Mouse (Mus musculus) skeletal muscle tissue, adult 2 months (tissue): ENCODE data around the gene Tm6sf1.

Experiments
- DNase-seq: peaks from one replicate; pipeline ENCODE4 v3.0.0-alpha.2; 2012; ENCODE audit warnings: low read depth, low spot score

The Tm6sf1 gene

DNA sequence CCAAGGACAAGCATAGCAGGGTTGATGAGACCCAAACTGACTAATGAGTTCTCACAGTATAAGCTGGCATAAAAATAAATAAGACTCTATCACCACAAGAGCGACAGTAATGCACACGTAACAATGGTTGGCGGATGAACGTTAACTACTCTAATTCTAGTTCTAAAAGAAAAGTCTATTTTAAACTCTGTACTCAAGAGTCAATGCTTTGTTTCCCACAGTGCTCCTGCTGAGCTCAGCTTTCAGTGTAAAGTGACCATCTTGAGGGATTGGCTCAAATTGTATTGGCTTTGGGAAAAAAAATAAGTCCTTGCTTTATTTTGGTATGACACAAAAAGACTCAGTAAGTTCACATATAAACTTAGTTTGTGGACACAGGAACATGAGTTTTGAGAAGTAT, 26.3 kb downstream of the Tm6sf1 start:
- DNase-seq: no peak

DNA sequence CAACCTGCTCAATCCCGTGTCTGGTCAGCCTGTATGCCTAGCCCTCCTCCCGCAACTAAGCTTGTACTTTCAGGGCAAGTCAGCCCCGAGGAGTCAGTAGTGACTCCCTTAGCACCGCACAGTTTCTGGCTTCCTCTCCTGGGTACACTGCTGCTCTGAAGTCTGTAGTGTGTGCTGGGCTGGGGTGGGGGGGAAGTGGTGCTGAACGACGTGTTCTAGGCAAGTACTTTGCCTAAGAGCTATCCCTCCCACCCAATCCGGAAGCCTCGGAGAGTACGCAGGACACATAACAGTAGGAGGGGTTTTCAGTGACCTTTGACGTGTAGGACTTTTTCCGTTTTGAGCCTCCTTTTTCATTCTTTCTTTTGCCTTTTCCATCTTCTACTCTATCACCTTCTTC, 40.6 kb downstream of the Tm6sf1 start:
- DNase-seq: no peak

DNA sequence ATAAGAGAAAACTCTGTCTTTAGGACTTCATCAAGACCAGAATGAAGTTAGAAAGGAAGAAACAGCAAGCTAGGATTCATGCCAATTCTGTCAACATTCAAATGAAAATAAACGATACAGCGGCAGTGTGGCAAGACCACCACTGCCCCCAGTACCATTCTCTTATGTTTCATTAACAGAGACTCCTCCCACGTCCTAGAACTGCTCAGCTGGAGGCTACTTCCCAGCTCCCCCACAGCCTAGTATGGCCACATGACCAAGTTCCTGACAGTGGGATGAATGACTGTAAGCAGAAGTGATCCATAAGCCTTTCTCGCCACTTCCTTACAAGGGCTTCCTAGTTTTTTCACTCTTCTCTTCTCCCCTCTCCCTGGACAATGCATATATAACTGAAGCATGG, 45.3 kb downstream of the Tm6sf1 start:
- no peak for DNase-seq

DNA sequence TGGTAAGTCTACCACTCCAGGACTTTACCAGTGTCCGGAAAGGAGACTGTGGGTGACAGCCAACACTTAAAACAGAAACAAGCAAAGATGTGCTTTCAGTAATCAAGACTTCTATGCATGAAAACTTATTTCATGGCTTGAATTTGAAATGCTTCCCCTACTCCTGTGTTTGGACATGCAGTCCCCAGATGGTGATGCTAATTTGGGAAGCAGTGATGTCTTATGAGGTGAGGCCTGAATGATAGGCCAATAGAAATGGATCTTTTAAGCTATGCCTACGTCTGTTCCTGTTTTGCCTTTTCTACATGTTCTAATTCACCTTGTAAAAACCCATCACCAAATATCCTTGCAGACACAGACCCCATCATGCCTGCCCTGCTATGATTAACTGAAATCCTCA, 46.1 kb downstream of the Tm6sf1 start:
- DNase-seq: no peak

DNA sequence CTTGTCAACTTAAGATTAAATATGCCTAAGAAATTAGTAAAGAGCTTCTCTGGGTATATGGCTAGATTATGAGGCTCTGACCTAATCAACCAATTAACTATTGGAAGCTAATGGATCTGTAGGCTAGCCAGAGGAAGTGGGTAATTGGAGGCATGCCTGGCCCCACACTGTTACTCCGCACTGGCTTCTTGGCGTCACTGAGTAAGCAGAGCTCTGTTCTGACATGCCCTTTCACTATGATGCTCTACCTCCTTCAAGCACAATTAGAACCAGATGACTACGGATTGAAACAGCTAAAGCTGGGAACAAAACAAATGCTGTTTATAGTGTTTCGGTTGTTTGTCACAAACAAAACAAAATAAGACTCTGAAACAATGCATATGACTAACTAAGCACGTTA, 59.5 kb downstream of the Tm6sf1 start:
- no peak for DNase-seq

DNA sequence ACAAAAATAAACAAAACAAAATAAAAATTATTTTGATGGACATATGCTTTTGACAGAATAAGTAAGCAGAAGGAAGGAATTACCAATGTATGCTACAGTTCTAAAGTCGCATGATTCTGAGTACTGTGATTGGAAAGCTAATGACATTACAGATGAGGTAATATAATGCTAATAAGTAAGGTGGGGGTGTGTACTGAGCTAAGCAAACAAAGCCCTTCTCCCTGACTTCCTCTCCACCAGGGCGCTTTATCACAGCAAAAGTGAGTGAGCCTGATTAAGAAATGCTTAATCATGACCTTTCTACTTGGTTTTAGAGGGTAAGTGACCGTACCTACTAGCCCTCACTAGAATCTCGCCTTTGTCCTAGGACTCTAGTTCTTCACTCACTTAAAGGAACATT, 61.5 kb downstream of the Tm6sf1 start:
- DNase-seq: no peak

DNA sequence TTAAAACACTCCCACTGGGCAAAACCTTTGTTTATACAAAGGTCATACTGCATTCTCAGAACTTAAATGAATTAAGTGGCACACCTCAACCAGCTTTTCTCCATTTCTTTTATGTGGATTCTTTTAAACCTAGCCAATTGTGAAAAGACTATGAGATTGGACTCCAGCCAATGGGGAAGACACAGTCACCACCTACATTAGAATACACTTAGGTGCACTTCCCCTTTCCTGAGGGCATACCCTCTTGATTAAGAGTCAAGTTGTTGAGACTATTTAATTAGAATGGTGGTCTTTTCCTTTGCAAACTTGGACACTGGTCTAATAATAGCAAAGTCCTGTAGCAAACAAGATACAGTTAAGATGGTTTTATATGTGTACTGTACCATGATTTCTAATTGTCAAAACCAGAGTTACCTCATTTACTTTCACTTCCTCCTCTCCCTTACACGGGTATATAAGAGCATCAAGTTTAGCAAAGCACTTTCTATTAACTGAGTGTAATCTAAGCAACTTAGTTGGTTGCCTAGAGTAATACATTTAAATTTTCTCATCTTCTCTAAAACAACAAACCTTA, 62.7 kb downstream of the Tm6sf1 start:
- no peak for DNase-seq

DNA sequence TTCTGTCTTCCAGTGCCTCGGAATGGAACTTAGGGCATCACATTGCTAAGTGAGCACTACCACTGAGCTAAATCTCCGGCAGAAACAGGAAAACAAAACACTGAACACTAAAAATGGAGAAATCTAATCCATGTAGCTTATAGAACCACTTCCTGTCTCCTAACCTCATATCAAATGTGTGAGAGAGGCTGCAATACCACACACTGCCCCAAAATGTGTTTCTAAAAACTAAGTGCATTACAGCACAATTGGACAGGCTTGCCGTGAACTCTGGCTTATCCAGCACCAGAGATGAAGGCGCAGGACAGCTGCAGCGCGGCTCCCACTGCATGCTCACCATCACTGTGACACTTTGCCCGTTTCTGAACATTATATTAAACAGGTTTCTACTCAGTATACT, 70.2 kb downstream of the Tm6sf1 start:
- no peak for DNase-seq

DNA sequence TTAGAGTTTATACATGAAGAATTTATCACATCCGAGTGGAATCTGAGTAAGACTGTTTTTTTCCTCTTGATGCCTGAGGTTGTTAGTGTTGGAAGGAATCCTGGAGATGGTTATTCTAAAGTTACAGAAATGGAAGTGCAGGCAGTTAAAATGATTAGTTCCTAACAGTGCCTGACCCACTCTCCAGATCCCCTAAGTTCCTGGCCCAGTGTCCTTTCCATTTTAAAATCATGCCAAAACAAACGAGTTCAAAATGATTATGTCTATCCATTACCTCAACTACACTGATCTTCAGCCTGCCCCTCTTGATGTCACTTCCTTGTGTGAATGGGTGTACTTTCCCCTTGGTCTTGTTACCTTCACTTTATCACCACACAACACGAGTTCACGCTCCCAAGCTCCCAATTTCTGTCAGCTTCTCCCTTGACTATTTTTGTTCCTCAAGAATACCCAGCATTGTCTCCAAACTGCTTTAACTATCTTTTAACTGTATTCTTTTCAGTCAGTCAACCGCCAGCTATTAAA, 73.8 kb downstream of the Tm6sf1 start:
- no peak for DNase-seq

DNA sequence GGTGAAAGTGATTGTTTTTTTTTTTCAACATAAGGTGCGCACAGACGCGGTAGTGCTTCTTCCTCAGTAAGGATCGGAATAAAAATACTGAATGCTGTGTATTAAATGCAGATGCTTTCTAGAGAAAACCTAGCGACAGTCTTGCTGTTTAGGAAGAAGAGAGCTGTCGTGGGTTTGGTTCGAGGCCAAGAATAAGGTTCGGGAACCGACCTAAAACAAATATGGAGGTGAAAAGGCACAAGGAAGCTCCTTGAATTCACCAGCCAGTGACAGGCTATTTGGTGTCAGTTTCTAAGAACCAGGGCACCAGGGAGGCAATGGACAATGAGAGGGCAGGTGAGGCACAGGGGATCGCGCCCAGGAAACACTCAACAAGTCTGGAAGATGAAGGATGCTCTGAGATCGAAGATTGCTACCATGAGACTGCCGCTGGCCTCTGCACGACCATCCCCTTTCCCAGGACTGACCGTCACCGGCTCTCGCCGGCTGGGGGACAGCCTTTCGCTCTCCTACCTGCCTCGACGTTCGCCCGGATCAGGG, 74.3 kb downstream of the Tm6sf1 start:
- DNase-seq: no peak

DNA sequence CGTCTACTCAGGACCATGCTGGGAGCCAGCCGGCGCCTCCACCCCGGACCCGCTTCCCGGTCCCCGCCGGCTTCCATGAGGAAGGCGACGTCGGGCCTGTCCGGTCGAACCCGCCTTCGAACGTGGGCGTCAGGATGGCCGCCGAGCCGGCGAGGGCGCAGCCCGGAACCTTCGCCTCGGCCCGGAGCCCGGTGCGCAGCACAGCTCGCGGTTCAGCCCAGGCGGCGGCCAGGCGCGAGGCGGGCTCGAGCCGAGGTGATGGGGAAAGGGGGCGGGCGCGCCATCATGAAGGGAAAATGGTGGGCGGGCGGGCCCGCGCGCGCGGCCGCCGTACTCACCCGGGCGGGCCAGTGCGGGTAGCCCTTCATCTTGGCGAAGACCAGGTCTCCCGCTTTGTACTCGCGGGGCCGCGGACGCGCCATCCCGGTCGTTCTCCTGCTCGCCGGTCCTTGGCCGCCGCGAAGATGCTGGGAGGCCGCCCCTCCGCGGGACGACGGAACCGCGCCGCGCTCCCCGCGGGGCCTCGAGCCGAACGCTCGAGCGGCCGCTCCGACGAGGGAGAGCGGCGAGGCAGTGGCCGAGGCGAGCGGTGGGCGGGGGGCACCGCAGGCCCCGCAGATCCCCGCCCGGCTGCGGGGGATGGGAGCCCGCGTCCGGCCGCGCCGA, 74.9 kb downstream of the Tm6sf1 start:
- peak; percentile 10 for DNase-seq
